Mouse (Mus musculus): Measurements from ENCODE around the gene Ciao1.

- no peak for TF ChIP-seq CTCF (conservative IDR thresholded peaks at IDR 0.05; ENCODE audit: insufficient read depth, insufficient read length, low read depth, low read length)
- no peak for TF ChIP-seq POLR2A (IDR thresholded peaks at IDR 0.05; ENCODE audit: low read depth, low read length)
Measured at GRCm38 (mm10) chr2:127271042-127271515, 23.5 kb upstream of the Ciao1 start.

Measured in kidney, adult 2 months (tissue).